ENCODE assay signal across 9 mouse cellular contexts in genomic region chr11:98550311-98550974, GRCm38 (mm10). TPM values are rescaled to one million over a fixed set of nuclear protein-coding genes. Genes with fewer than 3 reads are reported as not detected.
A peak's percentile ranks its signal among the peaks of the same experiment; 100 is the strongest.
DNase-seq lines count a peak whose midpoint lies in the region; ATAC-seq and TF ChIP-seq lines count a peak whose summit lies in the region.
"Had no signal": no experiment of that assay in that cellular context is flagged by ENCODE, and none has a peak within 500 bp of the region (broad histone marks: within the 10 kb centered on the region; RNA-seq: fewer than 3 reads in every experiment).

No protein-coding gene starts in this region.

- TF ChIP-seq POLR2A in bone marrow, adult 2 months (IDR thresholded peaks at IDR 0.05; ENCODE audit: borderline replicate concordance, control insufficient read depth, low read depth, low read length) = no peak

- ATAC-seq in heart, embryonic 12.5 days (ENCODE audit: insufficient number of reproducible peaks, low FRiP score) = no peak
- no peak for ATAC-seq in hindbrain, postnatal 0 days
- ATAC-seq in midbrain, embryonic 15.5 days (replicated peaks) = peak; percentile 10; the same call in 1 of the 2 replicates

- peak overlapping the region; percentile 82 for H3K4me2 ChIP-seq in heart, embryonic 12.5 days
- H3K4me2 ChIP-seq in hindbrain, postnatal 0 days (ENCODE audit: low read depth, low read length) = peak overlapping the region; percentile 86
- H3K4me2 ChIP-seq in midbrain, embryonic 15.5 days = peak overlapping the region; percentile 77

- H3K4me3 ChIP-seq in heart, embryonic 12.5 days = peak overlapping the region; percentile 74
- H3K4me3 ChIP-seq in bone marrow, adult 2 months (replicated peaks; ENCODE audit: control insufficient read depth, low read depth, low read length) = peak overlapping the region; percentile 76
- H3K4me3 ChIP-seq in hindbrain, postnatal 0 days (ENCODE audit: low read length) = peak overlapping the region; percentile 71
- peak overlapping the region; percentile 55 for H3K4me3 ChIP-seq in midbrain, embryonic 15.5 days

- no peak overlapping the region for H3K27ac ChIP-seq in heart, embryonic 12.5 days (ENCODE audit: poor library complexity, severe bottlenecking)
- peak overlapping the region; percentile 91 for H3K27ac ChIP-seq in bone marrow, adult 2 months (ENCODE audit: control insufficient read depth, insufficient read depth, low read depth, low read length, poor library complexity)
- peak overlapping the region; percentile 88 for H3K27ac ChIP-seq in hindbrain, postnatal 0 days
- H3K27ac ChIP-seq in midbrain, embryonic 15.5 days = peak overlapping the region; percentile 89; the same call in 1 of the 2 replicates

- no peak for TF ChIP-seq CTCF in bone marrow, adult 2 months (IDR thresholded peaks at IDR 0.05; ENCODE audit: control insufficient read depth, insufficient read depth, low read length)
- no peak for TF ChIP-seq CTCF in hindbrain, postnatal 0 days (IDR thresholded peaks at IDR 0.05; ENCODE audit: low read depth)

- peaks cover 8% of the 10 kb centered on the region for H3K4me1 ChIP-seq in heart, embryonic 12.5 days (replicated peaks)
- H3K4me1 ChIP-seq in bone marrow, adult 2 months (ENCODE audit: control insufficient read depth, insufficient read depth, low read length) = peaks cover 2% of the 10 kb centered on the region; the same call in 1 of the 2 replicates
- peaks cover 10% of the 10 kb centered on the region; the same call in 1 of the 2 replicates for H3K4me1 ChIP-seq in hindbrain, postnatal 0 days (ENCODE audit: insufficient read depth, low read length)
- peaks cover 16% of the 10 kb centered on the region for H3K4me1 ChIP-seq in midbrain, embryonic 15.5 days

- peaks cover 2% of the 10 kb centered on the region; the same call in 1 of the 2 replicates for H3K9me3 ChIP-seq in heart, embryonic 12.5 days (replicated peaks)
- no peaks in the 10 kb centered on the region for H3K9me3 ChIP-seq in hindbrain, postnatal 0 days (ENCODE audit: low read length)
- no peaks in the 10 kb centered on the region; the same call in 1 of the 2 replicates for H3K9me3 ChIP-seq in midbrain, embryonic 15.5 days

- no peak for DNase-seq in heart, adult 18-20 months
- DNase-seq in hindbrain, postnatal 0 days (ENCODE audit: low spot score) = no peak
- DNase-seq in adrenal gland, adult 2 months = no peak
- no peak for DNase-seq in cerebellum, postnatal 10 days
- no peak for DNase-seq in cerebellum, postnatal 25 days

- peaks cover 46% of the 10 kb centered on the region for H3K27me3 ChIP-seq in heart, embryonic 12.5 days (replicated peaks)
- H3K27me3 ChIP-seq in hindbrain, postnatal 0 days (ENCODE audit: insufficient read depth, low read length) = peaks cover 36% of the 10 kb centered on the region
- H3K27me3 ChIP-seq in midbrain, embryonic 15.5 days (replicated peaks) = peaks cover 50% of the 10 kb centered on the region

- peak overlapping the region; percentile 29; the same call in 1 of the 2 replicates for H3K9ac ChIP-seq in heart, embryonic 12.5 days
- peak overlapping the region; percentile 72; the same call in 1 of the 2 replicates for H3K9ac ChIP-seq in hindbrain, postnatal 0 days (replicated peaks; ENCODE audit: low read length)
- peak overlapping the region; percentile 65 for H3K9ac ChIP-seq in midbrain, embryonic 15.5 days

- WGBS in heart, embryonic 12.5 days = 18% methylated on average over 20 of the region's 20 CpGs
- WGBS in bone marrow, adult 2 months = 16% methylated on average over 20 of the region's 20 CpGs
- WGBS in hindbrain, postnatal 0 days = 20% methylated on average over 20 of the region's 20 CpGs
- 21% methylated on average over 20 of the region's 20 CpGs for WGBS in midbrain, embryonic 15.5 days

- H3K36me3 ChIP-seq in heart, embryonic 12.5 days = no peaks in the 10 kb centered on the region
- no peaks in the 10 kb centered on the region for H3K36me3 ChIP-seq in hindbrain, postnatal 0 days (ENCODE audit: insufficient read depth, low read length)
- no peaks in the 10 kb centered on the region for H3K36me3 ChIP-seq in midbrain, embryonic 15.5 days (replicated peaks)

RNA-seq across cellular contexts. Expression of gene Zpbp2, which starts 0.5 kb away (rescaled TPM):
- polyA plus RNA-seq in heart, embryonic 12.5 days (2016; fragmentation: Nextera tagmentation; extraction: Ambion mirVana) = 0.28 and 0.52 TPM in 2 replicates
- not detected for total RNA-seq in heart, adult 18-20 months (2021)
- polyA plus RNA-seq in bone marrow, adult 2 months (2011; ENCODE audit: insufficient read depth, insufficient read length, low replicate concordance, missing spikeins) = 2.2 and 6.5 TPM in 2 replicates
- total RNA-seq in hindbrain, postnatal 0 days (2014; rRNA removed) = not detected in 2 replicates
- polyA plus RNA-seq in hindbrain, postnatal 0 days (2015; fragmentation: Nextera tagmentation; extraction: Ambion mirVana) = 0.42 and 0.45 TPM in 2 replicates
- 0.14 TPM in 1 of 2 replicates, not detected in the other for polyA plus RNA-seq in midbrain, embryonic 15.5 days (2015; fragmentation: Nextera tagmentation; extraction: Ambion mirVana)
- total RNA-seq in adrenal gland, adult 2 months (2021) = under 1 TPM; 0.66 to 0.69 TPM
- 0.10 and 0.30 TPM in 2 replicates for polyA plus RNA-seq in adrenal gland, adult 2 months (2012; rRNA removed)

RNA-seq across cellular contexts. Expression of gene Ikzf3, which starts 4.6 kb away (rescaled TPM):
- polyA plus RNA-seq in heart, embryonic 12.5 days (2016; fragmentation: Nextera tagmentation; extraction: Ambion mirVana) = 0.06 and 0.26 TPM in 2 replicates
- total RNA-seq in heart, adult 18-20 months (2021) = 1 to 10 TPM in 1 of 2 experiments, under 1 TPM in 1; 0.89 to 5.0 TPM
- 13.3 and 41.7 TPM in 2 replicates for polyA plus RNA-seq in bone marrow, adult 2 months (2011; ENCODE audit: insufficient read depth, insufficient read length, low replicate concordance, missing spikeins)
- not detected in 2 replicates for total RNA-seq in hindbrain, postnatal 0 days (2014; rRNA removed)
- 0.18 and 0.20 TPM in 2 replicates for polyA plus RNA-seq in hindbrain, postnatal 0 days (2015; fragmentation: Nextera tagmentation; extraction: Ambion mirVana)
- 0.04 TPM in 1 of 2 replicates, not detected in the other for polyA plus RNA-seq in midbrain, embryonic 15.5 days (2015; fragmentation: Nextera tagmentation; extraction: Ambion mirVana)
- under 1 TPM; 0.72 to 0.86 TPM for total RNA-seq in adrenal gland, adult 2 months (2021)
- polyA plus RNA-seq in adrenal gland, adult 2 months (2012; rRNA removed) = 0.10 and 0.36 TPM in 2 replicates
- polyA plus RNA-seq: Patski had no signal

RNA-seq across cellular contexts. Expression of gene Ormdl3, which starts 36.7 kb away (rescaled TPM):
- polyA plus RNA-seq in heart, embryonic 12.5 days (2016; fragmentation: Nextera tagmentation; extraction: Ambion mirVana) = 66.9 and 71.0 TPM in 2 replicates
- total RNA-seq in heart, adult 18-20 months (2021) = 10 to 100 TPM; 42.6 to 47.5 TPM
- polyA plus RNA-seq in bone marrow, adult 2 months (2011; ENCODE audit: insufficient read depth, insufficient read length, low replicate concordance, missing spikeins) = 41.1 and 41.2 TPM in 2 replicates
- 103 and 112 TPM in 2 replicates for total RNA-seq in hindbrain, postnatal 0 days (2014; rRNA removed)
- 98.8 and 100 TPM in 2 replicates for polyA plus RNA-seq in hindbrain, postnatal 0 days (2015; fragmentation: Nextera tagmentation; extraction: Ambion mirVana)
- polyA plus RNA-seq in midbrain, embryonic 15.5 days (2015; fragmentation: Nextera tagmentation; extraction: Ambion mirVana) = 120 TPM in 2 replicates
- 100 to 1,000 TPM in 1 of 2 experiments, 10 to 100 TPM in 1; 94.9 to 180 TPM for total RNA-seq in adrenal gland, adult 2 months (2021)
- 151 and 188 TPM in 2 replicates for polyA plus RNA-seq in adrenal gland, adult 2 months (2012; rRNA removed)

RNA-seq across cellular contexts. Expression of gene Lrrc3c, which starts 47.6 kb away (rescaled TPM):
- polyA plus RNA-seq in heart, embryonic 12.5 days (2016; fragmentation: Nextera tagmentation; extraction: Ambion mirVana) = not detected in 2 replicates
- total RNA-seq in heart, adult 18-20 months (2021) = not detected
- not detected in 2 replicates for polyA plus RNA-seq in bone marrow, adult 2 months (2011; ENCODE audit: insufficient read depth, insufficient read length, low replicate concordance, missing spikeins)
- not detected in 2 replicates for total RNA-seq in hindbrain, postnatal 0 days (2014; rRNA removed)
- polyA plus RNA-seq in hindbrain, postnatal 0 days (2015; fragmentation: Nextera tagmentation; extraction: Ambion mirVana) = not detected in 2 replicates
- not detected in 2 replicates for polyA plus RNA-seq in midbrain, embryonic 15.5 days (2015; fragmentation: Nextera tagmentation; extraction: Ambion mirVana)
- not detected for total RNA-seq in adrenal gland, adult 2 months (2021)
- polyA plus RNA-seq in adrenal gland, adult 2 months (2012; rRNA removed) = not detected in 2 replicates
- polyA plus RNA-seq: Patski had no signal

Comparison
In these comparisons a context has a peak if more than half of its experiments do, and no peak if none do; other contexts are left out.
1. RNA of gene Ikzf3, which starts 4.6 kb away (polyA plus RNA-seq): 13.3 to 41.7 TPM in bone marrow, adult 2 months; 0.10 to 0.36 TPM in adrenal gland, adult 2 months, 0.18 to 0.20 TPM in hindbrain, postnatal 0 days, 0.06 to 0.26 TPM in heart, embryonic 12.5 days and 0.04 TPM in midbrain, embryonic 15.5 days; every median in the first group is over 10 times any median in the second.
2. Peak in every context shown above with its lines, with median percentiles within 50 percentile points of each other: H3K4me2 ChIP-seq, H3K4me3 ChIP-seq and H3K9ac ChIP-seq.